ENCODE assay signal across 10 mouse cellular contexts in genomic region chr19:42425208-42425607, GRCm38 (mm10). TPM values are rescaled to one million over a fixed set of nuclear protein-coding genes. Genes with fewer than 3 reads are reported as not detected.
DNase-seq lines count a peak whose midpoint lies in the region; ATAC-seq and TF ChIP-seq lines count a peak whose summit lies in the region.
"Had no signal": no experiment of that assay in that cellular context is flagged by ENCODE, and none has a peak within 500 bp of the region (broad histone marks: within the 10 kb centered on the region; RNA-seq: fewer than 3 reads in every experiment).

No protein-coding gene starts in this region.

- no peaks in the 10 kb centered on the region for H3K36me3 ChIP-seq in lung, embryonic 14.5 days (ENCODE audit: insufficient read depth)
- H3K36me3 ChIP-seq in myocyte (ENCODE audit: control insufficient read depth, insufficient read depth) = no peaks in the 10 kb centered on the region

- no peaks in the 10 kb centered on the region for H3K4me1 ChIP-seq in lung, embryonic 14.5 days (ENCODE audit: insufficient read depth)

- H3K4me2 ChIP-seq in lung, embryonic 14.5 days = no peak overlapping the region
- H3K4me2 ChIP-seq in myocyte (ENCODE audit: low read depth) = no peak overlapping the region

- H3K9me3 ChIP-seq in lung, embryonic 14.5 days (ENCODE audit: low read depth, low read length) = no peaks in the 10 kb centered on the region

- DNase-seq in adrenal gland, postnatal 10 days = peak; percentile 42
- no peak for DNase-seq in adrenal gland, adult 2 months
- peak; percentile 86 for DNase-seq in lung, embryonic 14.5 days
- DNase-seq in lung, postnatal 25 days (ENCODE audit: low spot score) = no peak
- DNase-seq in embryo, embryonic 11.5 days (ENCODE audit: low read depth, low spot score) = peak; percentile 64
- DNase-seq in layer of hippocampus, postnatal 25 days (ENCODE audit: extremely low spot score in 1 of 2, low spot score in 1 of 2) = no peak
- no peak for DNase-seq in right cerebral cortex, postnatal 25 days
- DNase-seq: adrenal gland, adult 8-10 months; thymus, adult 2 months had no signal

- H3ac ChIP-seq in myocyte (ENCODE audit: control insufficient read depth, insufficient read length) = no peak overlapping the region

- peaks cover 11% of the 10 kb centered on the region for H3K27me3 ChIP-seq in lung, embryonic 14.5 days (ENCODE audit: insufficient read depth, low read length)
- no peaks in the 10 kb centered on the region for H3K27me3 ChIP-seq in myocyte (ENCODE audit: control insufficient read depth, insufficient read depth, insufficient read length)

- no peak overlapping the region for H3K27ac ChIP-seq in lung, embryonic 14.5 days (ENCODE audit: low read depth)

- WGBS in lung, embryonic 14.5 days = 4% methylated on average over 3 of the region's 3 CpGs

- no peak overlapping the region for H3K4me3 ChIP-seq in lung, embryonic 14.5 days (ENCODE audit: low read depth, low read length)
- H3K4me3 ChIP-seq in myocyte = no peak overlapping the region

- no peak for TF ChIP-seq CTCF in lung, embryonic 14.5 days (IDR thresholded peaks at IDR 0.05; ENCODE audit: low read depth)

- no peaks in the 10 kb centered on the region for H3K79me2 ChIP-seq in myocyte (ENCODE audit: control insufficient read depth, insufficient read depth)

- no peak for TF ChIP-seq POLR2A in myocyte (IDR thresholded peaks at IDR 0.05; ENCODE audit: insufficient read length, low read depth)

- ATAC-seq in lung, embryonic 14.5 days (ENCODE audit: insufficient read depth) = no peak

- no peak overlapping the region for H3K9ac ChIP-seq in lung, embryonic 14.5 days

TF ChIP-seq in myocyte, 11 proteins besides CTCF, POLR2A, EP300 and RAD21:
- TF ChIP-seq SRF (IDR thresholded peaks at IDR 0.05; ENCODE audit: control insufficient read depth, insufficient read length, low read depth) (no peak), REST (IDR thresholded peaks at IDR 0.05; ENCODE audit: insufficient read depth, insufficient read length) (peak; percentile 78)

RNA-seq across cellular contexts. Expression of gene Crtac1, which starts 6.4 kb away (rescaled TPM):
- 1 to 10 TPM in 1 of 2 experiments, under 1 TPM in 1; 0.63 to 1.3 TPM for total RNA-seq in adrenal gland, postnatal 10 days (2021)
- under 1 TPM; 0.23 to 0.73 TPM for total RNA-seq in adrenal gland, adult 2 months (2021)
- polyA plus RNA-seq in adrenal gland, adult 2 months (2012; rRNA removed) = 0.43 and 0.60 TPM in 2 replicates
- 0.72 and 0.97 TPM in 2 replicates for polyA plus RNA-seq in lung, embryonic 14.5 days (2014; fragmentation: Nextera tagmentation; extraction: Ambion mirVana)
- polyA plus RNA-seq in myocyte (2012; fragmentation: generic; extraction: Trizol) = not detected
- 100 to 1,000 TPM in 1 of 2 experiments, 10 to 100 TPM in 1; 82.9 to 105 TPM for total RNA-seq in layer of hippocampus, postnatal 25 days (2021)

Comparison
In these comparisons a context has a peak if more than half of its experiments do, and no peak if none do; other contexts are left out.
1. DNase-seq: peak in adrenal gland, postnatal 10 days (single experiment), lung, embryonic 14.5 days (single experiment) and embryo, embryonic 11.5 days (single experiment); none in adrenal gland, adult 2 months (single experiment), lung, postnatal 25 days (single experiment), layer of hippocampus, postnatal 25 days (0 of 2) and right cerebral cortex, postnatal 25 days (single experiment).
2. RNA of gene Crtac1, which starts 6.4 kb away (total RNA-seq): 82.9 to 105 TPM in layer of hippocampus, postnatal 25 days; 0.63 to 1.3 TPM in adrenal gland, postnatal 10 days and 0.23 to 0.73 TPM in adrenal gland, adult 2 months; every median in the first group is over 10 times any median in the second.